Mouse (Mus musculus) brain, embryonic 18.5 days (tissue): ENCODE results near the gene Rbm8a.

Experiments used
- DNase-seq: peaks from one replicate; pipeline ENCODE4 v3.0.0-alpha.2; 2012; ENCODE audit warnings: low read depth, low spot score

Rbm8a gene

GRCm38 (mm10) chr3:96669727-96670468 lies 40.2 kb downstream of the Rbm8a start, which contains the start of gene Ankrd35:
TSS of gene Ankrd35 (plus strand) at chr3:96670131.
- DNase-seq: peak; percentile 30

- DNase-seq: no peak
Measured at GRCm38 (mm10) chr3:96671519-96671918, 41.8 kb downstream of the Rbm8a start.

GRCm38 (mm10) chr3:96673514-96673913 lies 43.8 kb downstream of the Rbm8a start:
- DNase-seq: no peak

GRCm38 (mm10) chr3:96674442-96674841 lies 44.7 kb downstream of the Rbm8a start:
- DNase-seq: no peak

GRCm38 (mm10) chr3:96675171-96675570 lies 45.4 kb downstream of the Rbm8a start:
- no peak for DNase-seq

- no peak for DNase-seq
Measured at GRCm38 (mm10) chr3:96675690-96676089, 46.0 kb downstream of the Rbm8a start.

- no peak for DNase-seq
Measured at GRCm38 (mm10) chr3:96678456-96678855, 48.7 kb downstream of the Rbm8a start.

- DNase-seq: no peak
Measured at GRCm38 (mm10) chr3:96679159-96679674, 49.5 kb downstream of the Rbm8a start.

GRCm38 (mm10) chr3:96680269-96680956 lies 50.7 kb downstream of the Rbm8a start:
- no peak for DNase-seq
